Comparison of ENCODE assay signal across 9 mouse cellular contexts in genomic region chr9:8133586-8134115, GRCm38 (mm10). TPM values are rescaled to one million over a fixed set of nuclear protein-coding genes. Genes with fewer than 3 reads are reported as not detected.
DNase-seq lines count a peak whose midpoint lies in the region; ATAC-seq and TF ChIP-seq lines count a peak whose summit lies in the region.
"Had no signal": no experiment of that assay in that cellular context is flagged by ENCODE, and none has a peak within 500 bp of the region (broad histone marks: within the 10 kb centered on the region; RNA-seq: fewer than 3 reads in every experiment).

No protein-coding gene starts in this region.

- no peak for DNase-seq in cerebellum, adult 2 months
- DNase-seq in cerebellum, postnatal 36 days = no peak
- no peak for DNase-seq in spleen, adult 2 months (ENCODE audit: low read depth in 1 of 2, low spot score in 2 of 2)
- DNase-seq in spleen, postnatal 10 days (ENCODE audit: low spot score in 2 of 2) = no peak
- DNase-seq in intestine, embryonic 14.5 days (ENCODE audit: low spot score) = no peak
- no peak for DNase-seq in cerebellum, postnatal 10 days
- no peak for DNase-seq in gastrocnemius, postnatal 36 days

- TF ChIP-seq CTCF in cerebellum, adult 2 months (IDR thresholded peaks at IDR 0.05; ENCODE audit: borderline replicate concordance, insufficient read depth, low read depth, low read length) = no peak
- no peak for TF ChIP-seq CTCF in spleen, adult 2 months (IDR thresholded peaks at IDR 0.05; ENCODE audit: extremely low read depth, insufficient read depth, insufficient read length, insufficient replicate concordance)

- H3K27me3 ChIP-seq in cerebellum, adult 2 months (ENCODE audit: control insufficient read depth, insufficient read depth, low read length) = no peaks in the 10 kb centered on the region
- H3K27me3 ChIP-seq in spleen, adult 2 months (ENCODE audit: control insufficient read depth, insufficient read depth, low read length) = peaks cover 11% of the 10 kb centered on the region
- H3K27me3 ChIP-seq in intestine, embryonic 14.5 days (replicated peaks; ENCODE audit: control insufficient read depth, insufficient read depth, low read length) = no peaks in the 10 kb centered on the region; the same call in 1 of the 2 replicates
- no peaks in the 10 kb centered on the region for H3K27me3 ChIP-seq in neural tube, embryonic 14.5 days (ENCODE audit: control insufficient read depth, insufficient read depth, low read length)

- H3K9me3 ChIP-seq in intestine, embryonic 14.5 days (ENCODE audit: control insufficient read depth, low read length) = no peaks in the 10 kb centered on the region
- H3K9me3 ChIP-seq in neural tube, embryonic 14.5 days (ENCODE audit: control insufficient read depth, low read length) = no peaks in the 10 kb centered on the region

- TF ChIP-seq POLR2A in cerebellum, adult 2 months (IDR thresholded peaks at IDR 0.05; ENCODE audit: borderline replicate concordance, insufficient read depth, low read length) = no peak
- no peak for TF ChIP-seq POLR2A in spleen, adult 2 months (IDR thresholded peaks at IDR 0.05; ENCODE audit: low read depth, low read length)

- peak overlapping the region; percentile 65 for H3K4me2 ChIP-seq in intestine, embryonic 14.5 days (ENCODE audit: low read length)
- H3K4me2 ChIP-seq in neural tube, embryonic 14.5 days (ENCODE audit: low read depth, low read length) = peak overlapping the region; percentile 46

- H3K9ac ChIP-seq in intestine, embryonic 14.5 days (ENCODE audit: low read length) = peak overlapping the region; percentile 44
- H3K9ac ChIP-seq in neural tube, embryonic 14.5 days (replicated peaks; ENCODE audit: low read depth, low read length) = peak overlapping the region; percentile 65

- no peaks in the 10 kb centered on the region; the same call in 1 of the 2 replicates for H3K4me1 ChIP-seq in cerebellum, adult 2 months (ENCODE audit: control insufficient read depth, insufficient read depth, low read length)
- peaks cover 5% of the 10 kb centered on the region for H3K4me1 ChIP-seq in spleen, adult 2 months (ENCODE audit: control insufficient read depth, insufficient read depth, insufficient read length)
- peaks cover 5% of the 10 kb centered on the region; the same call in 1 of the 2 replicates for H3K4me1 ChIP-seq in intestine, embryonic 14.5 days (replicated peaks; ENCODE audit: control insufficient read depth, insufficient read depth, low read length)
- H3K4me1 ChIP-seq in neural tube, embryonic 14.5 days (ENCODE audit: control insufficient read depth, insufficient read depth, low read length) = no peaks in the 10 kb centered on the region

- H3K27ac ChIP-seq in cerebellum, adult 2 months (ENCODE audit: insufficient read depth, low read length) = no peak overlapping the region
- no peak overlapping the region for H3K27ac ChIP-seq in spleen, adult 2 months (ENCODE audit: insufficient read depth, low read length)
- no peak overlapping the region for H3K27ac ChIP-seq in intestine, embryonic 14.5 days (ENCODE audit: low read depth)
- H3K27ac ChIP-seq in neural tube, embryonic 14.5 days (ENCODE audit: low read depth, low read length) = no peak overlapping the region

- H3K4me3 ChIP-seq in cerebellum, adult 2 months (replicated peaks; ENCODE audit: insufficient read depth, low read depth, low read length) = peak overlapping the region; percentile 80
- H3K4me3 ChIP-seq in spleen, adult 2 months (ENCODE audit: extremely low read depth, insufficient read depth, insufficient read length) = peak overlapping the region; percentile 64
- H3K4me3 ChIP-seq in intestine, embryonic 14.5 days (ENCODE audit: low read depth, low read length) = peak overlapping the region; percentile 86
- H3K4me3 ChIP-seq in neural tube, embryonic 14.5 days (ENCODE audit: low read depth, low read length) = peak overlapping the region; percentile 81

- H3K36me3 ChIP-seq in spleen, adult 2 months (ENCODE audit: control insufficient read depth, insufficient read depth, low read length) = no peaks in the 10 kb centered on the region
- H3K36me3 ChIP-seq in intestine, embryonic 14.5 days (ENCODE audit: control insufficient read depth, insufficient read depth, low read length) = no peaks in the 10 kb centered on the region
- no peaks in the 10 kb centered on the region for H3K36me3 ChIP-seq in neural tube, embryonic 14.5 days (ENCODE audit: control insufficient read depth, insufficient read depth, low read length)

- WGBS in cerebellum, adult 2 months = 1% methylated on average over 22 of the region's 22 CpGs
- WGBS in spleen, adult 2 months = 9% methylated on average over 21 of the region's 22 CpGs
- WGBS in intestine, embryonic 14.5 days = 4% methylated on average over 22 of the region's 22 CpGs
- WGBS in neural tube, embryonic 14.5 days = 4% methylated on average over 22 of the region's 22 CpGs

- ATAC-seq in intestine, embryonic 14.5 days (replicated peaks; ENCODE audit: low FRiP score, low TSS enrichment, low read depth) = 0 out of 2 replicates have a peak, but pooled peaks have one; percentile 28
- peak; percentile 36 for ATAC-seq in neural tube, embryonic 14.5 days (ENCODE audit: low read depth)

- intact Hi-C loops in gastrocnemius, postnatal 36 days (cut with DNase I) = no loop called here

RNA-seq across cellular contexts. Expression of gene Cep126, which starts 0.4 kb away (rescaled TPM):
- 20.3 and 22.3 TPM in 2 replicates for polyA plus RNA-seq in cerebellum, adult 2 months (2012; rRNA removed)
- polyA plus RNA-seq in spleen, adult 2 months (2012; rRNA removed) = 0.01 TPM in 1 of 2 replicates, not detected in the other
- 1.7 and 2.9 TPM in 2 replicates for polyA plus RNA-seq in intestine, embryonic 14.5 days (2014; fragmentation: Nextera tagmentation; extraction: Ambion mirVana)
- 5.6 and 7.6 TPM in 2 replicates for polyA plus RNA-seq in neural tube, embryonic 14.5 days (2014; fragmentation: Nextera tagmentation; extraction: Ambion mirVana)
- total RNA-seq in gastrocnemius, postnatal 36 days (2021) = under 1 TPM; 0.42 to 0.97 TPM
- total RNA-seq: neutrophil, adult 5-6 weeks had no signal
